In genomic region chr9:34912996-34913395, GRCm38 (mm10) we compare ENCODE assay signal across 9 mouse cellular contexts.
DNase-seq lines count a peak whose midpoint lies in the region; ATAC-seq and TF ChIP-seq lines count a peak whose summit lies in the region.
"Had no signal": no experiment of that assay in that cellular context is flagged by ENCODE, and none has a peak within 500 bp of the region (broad histone marks: within the 10 kb centered on the region; RNA-seq: fewer than 3 reads in every experiment).

No protein-coding gene starts in this region.

- no peak overlapping the region for H3K9ac ChIP-seq in liver, embryonic 12.5 days
- no peak overlapping the region for H3K9ac ChIP-seq in hindbrain, embryonic 13.5 days
- H3K9ac ChIP-seq in lung, embryonic 14.5 days, result no peak overlapping the region

- no peak overlapping the region for H3K4me3 ChIP-seq in liver, embryonic 12.5 days
- H3K4me3 ChIP-seq in hindbrain, embryonic 13.5 days, result no peak overlapping the region
- no peak overlapping the region for H3K4me3 ChIP-seq in lung, embryonic 14.5 days (ENCODE audit: low read depth, low read length)
- no peak overlapping the region for H3K4me3 ChIP-seq in layer of hippocampus, adult 2 months

- H3K27me3 ChIP-seq in liver, embryonic 12.5 days (replicated peaks), result no peaks in the 10 kb centered on the region
- no peaks in the 10 kb centered on the region for H3K27me3 ChIP-seq in hindbrain, embryonic 13.5 days
- H3K27me3 ChIP-seq in lung, embryonic 14.5 days (ENCODE audit: insufficient read depth, low read length), result no peaks in the 10 kb centered on the region

- no peaks in the 10 kb centered on the region for H3K36me3 ChIP-seq in liver, embryonic 12.5 days
- H3K36me3 ChIP-seq in hindbrain, embryonic 13.5 days, result no peaks in the 10 kb centered on the region
- no peaks in the 10 kb centered on the region for H3K36me3 ChIP-seq in lung, embryonic 14.5 days (ENCODE audit: insufficient read depth)

- no peak for ATAC-seq in liver, embryonic 12.5 days
- no peak for ATAC-seq in hindbrain, embryonic 13.5 days (ENCODE audit: low FRiP score)
- ATAC-seq in lung, embryonic 14.5 days (ENCODE audit: insufficient read depth), result peak; percentile 65; the same call in 1 of the 2 replicates

- no peak for TF ChIP-seq CTCF in brain, embryonic 14.5 days (IDR thresholded peaks at IDR 0.05; ENCODE audit: borderline replicate concordance, extremely low read depth, insufficient read depth, insufficient read length)
- no peak for TF ChIP-seq CTCF in lung, embryonic 14.5 days (IDR thresholded peaks at IDR 0.05; ENCODE audit: low read depth)
- TF ChIP-seq CTCF in layer of hippocampus, adult 2 months (conservative IDR thresholded peaks at IDR 0.05), result no peak

- no peak overlapping the region for H3K27ac ChIP-seq in liver, embryonic 12.5 days
- peak overlapping the region; percentile 60; the same call in 1 of the 2 replicates for H3K27ac ChIP-seq in hindbrain, embryonic 13.5 days
- H3K27ac ChIP-seq in lung, embryonic 14.5 days (ENCODE audit: low read depth), result no peak overlapping the region
- no peak overlapping the region; the same call in 1 of the 2 replicates for H3K27ac ChIP-seq in layer of hippocampus, adult 2 months
- H3K27ac ChIP-seq: macrophage had no signal

- TF ChIP-seq POLR2A in brain, embryonic 14.5 days (IDR thresholded peaks at IDR 0.05; ENCODE audit: borderline replicate concordance, extremely low read depth, insufficient read depth, insufficient read length, poor library complexity, severe bottlenecking), result no peak

- WGBS in liver, embryonic 12.5 days (ENCODE audit: insufficient replicate concordance), result 8% methylated on average over 5 of the region's 5 CpGs
- WGBS in hindbrain, embryonic 13.5 days, result 8% methylated on average over 5 of the region's 5 CpGs
- 1% methylated on average over 5 of the region's 5 CpGs for WGBS in lung, embryonic 14.5 days

- H3K4me2 ChIP-seq in liver, embryonic 12.5 days, result no peak overlapping the region
- H3K4me2 ChIP-seq in hindbrain, embryonic 13.5 days, result no peak overlapping the region
- no peak overlapping the region for H3K4me2 ChIP-seq in lung, embryonic 14.5 days

- H3K4me1 ChIP-seq in liver, embryonic 12.5 days, result no peaks in the 10 kb centered on the region
- peaks cover 14% of the 10 kb centered on the region for H3K4me1 ChIP-seq in hindbrain, embryonic 13.5 days (replicated peaks)
- no peaks in the 10 kb centered on the region for H3K4me1 ChIP-seq in lung, embryonic 14.5 days (ENCODE audit: insufficient read depth)

- no peaks in the 10 kb centered on the region for H3K9me3 ChIP-seq in liver, embryonic 12.5 days (replicated peaks)
- H3K9me3 ChIP-seq in hindbrain, embryonic 13.5 days, result no peaks in the 10 kb centered on the region
- H3K9me3 ChIP-seq in lung, embryonic 14.5 days (ENCODE audit: low read depth, low read length), result no peaks in the 10 kb centered on the region

- peak; percentile 63 for DNase-seq in liver
- DNase-seq in brain, embryonic 14.5 days (ENCODE audit: low read depth), result peak; percentile 75
- DNase-seq in lung, embryonic 14.5 days, result peak; percentile 93
- DNase-seq in thymus, postnatal 4 days, result peak; percentile 58
- DNase-seq in layer of hippocampus, adult 2 months (ENCODE audit: low spot score in 2 of 2), result no peak
- DNase-seq in frontal cortex, adult 2 months (ENCODE audit: extremely low spot score in 1 of 2, low spot score in 1 of 2), result no peak

Comparison
In these comparisons a context has a peak if more than half of its experiments do, and no peak if none do; other contexts are left out.
1. DNase-seq: peak in liver (single experiment), brain, embryonic 14.5 days (single experiment), lung, embryonic 14.5 days (single experiment) and thymus, postnatal 4 days (single experiment); none in layer of hippocampus, adult 2 months (0 of 2) and frontal cortex, adult 2 months (0 of 2).